Mouse (Mus musculus) lung, embryonic 14.5 days (tissue): ENCODE measurements around the gene Cd3eap. TPM values are rescaled to one million over a fixed set of nuclear protein-coding genes. Genes with fewer than 3 reads are reported as not detected.

Experiments
- ATAC-seq: fragments of 200-750 bp; cut with Nextera tagmentation; 2 replicates; pipeline ENCODE4 v1.8.0; 2017; ENCODE audit warnings: mild to moderate bottlenecking, moderate TSS enrichment, moderate library complexity; ENCODE audit not compliant: insufficient read depth
- DNase-seq: peaks from one replicate; pipeline ENCODE4 v3.0.0-alpha.2; 2015
- H3K27ac ChIP-seq: fragments of 300-500 bp; sonication (generic); 2 replicates; pipeline ENCODE4 v1.5.1; 2014; ENCODE audit warnings: low read depth, mild to moderate bottlenecking, moderate library complexity
- H3K27me3 ChIP-seq: fragments of 300-500 bp; sonication (generic); 2 replicates; pipeline ENCODE4 v1.6.1; 2014; ENCODE audit warnings: low read length, control low read depth; ENCODE audit not compliant: insufficient read depth
- H3K36me3 ChIP-seq: fragments of 300-500 bp; sonication (generic); 2 replicates; pipeline ENCODE4 v1.6.1; 2014; ENCODE audit warnings: control low read depth; ENCODE audit not compliant: insufficient read depth
- H3K4me1 ChIP-seq: fragments of 300-500 bp; sonication (generic); 2 replicates; pipeline ENCODE4 v1.6.1; 2014; ENCODE audit warnings: antibody characterized with exemption, control low read depth; ENCODE audit not compliant: insufficient read depth
- H3K4me2 ChIP-seq: fragments of 300-500 bp; sonication (generic); 2 replicates; pipeline ENCODE4 v1.6.1; 2014; ENCODE audit warnings: mild to moderate bottlenecking
- H3K4me3 ChIP-seq: fragments of 300-500 bp; sonication (generic); 2 replicates; pipeline ENCODE4 v1.5.1; 2014; ENCODE audit warnings: low read depth, low read length
- H3K9ac ChIP-seq: fragments of 300-500 bp; sonication (generic); 2 replicates; pipeline ENCODE4 v1.6.1; 2014
- H3K9me3 ChIP-seq: fragments of 300-500 bp; sonication (generic); 2 replicates; pipeline ENCODE4 v1.6.1; 2016; ENCODE audit warnings: low read depth, low read length, control low read depth
- CTCF ChIP-seq: IDR thresholded peaks from 2 replicates; pipeline ENCODE4 v1.5.1; 2016; ENCODE audit warnings: antibody characterized with exemption, low read depth
- WGBS: fragments of 180-500 bp; shearing (Covaris S2); extraction: QIAGEN DNeasy Blood & Tissue Kit; methylation state at CpG from one replicate; pipeline ENCODE4 v1.1.7; 2014; 5-methylcytosine and 5-hydroxymethylcytosine counted together
- polyA plus RNA-seq: library from polyadenylated mRNA; unstranded; fragments of >200 nt; fragmentation: Nextera tagmentation; extraction: Ambion mirVana; gene quantifications from 2 replicates; pipeline ENCODE4 v1.2.1, GENCODE M21; 2014

The Cd3eap gene
- polyA plus RNA-seq, 1 experiment from 2014 or later = 24.2 TPM

GRCm38 (mm10) chr7:19399496-19400280, 40.4 kb upstream of the Cd3eap start:
- DNase-seq (peak; percentile 67), ATAC-seq (peak; percentile 59)
- H3K36me3 ChIP-seq = peaks cover 13% of the 10 kb centered on the region
- WGBS = 2% methylated on average over 27 of the region's 27 CpGs
- H3K4me3 ChIP-seq = peak overlapping the region; percentile 33
- peak overlapping the region; percentile 42 for H3K9ac ChIP-seq
- peak overlapping the region; percentile 70 for H3K27ac ChIP-seq
- H3K9me3 ChIP-seq = peaks cover 4% of the 10 kb centered on the region; the same call in 1 of the 2 replicates
- no peaks in the 10 kb centered on the region for H3K4me1 ChIP-seq
- peak overlapping the region; percentile 61 for H3K4me2 ChIP-seq
- H3K27me3 ChIP-seq = peaks cover 32% of the 10 kb centered on the region
- TF ChIP-seq CTCF = no peak

- Histone ChIP-seq H3K9ac (no peak overlapping the region), H3K9me3 (no peaks in the 10 kb centered on the region), H3K4me2 (no peak overlapping the region), H3K27ac (no peak overlapping the region), H3K36me3 (peaks cover 65% of the 10 kb centered on the region), H3K27me3 (peaks cover 4% of the 10 kb centered on the region; the same call in 1 of the 2 replicates), H3K4me3 (no peak overlapping the region), H3K4me1 (no peaks in the 10 kb centered on the region)
- no peak for ATAC-seq
- no peak for DNase-seq
- 71% methylated on average over 8 of the region's 8 CpGs for WGBS
- no peak for TF ChIP-seq CTCF
These were observed 35.2 kb upstream of the Cd3eap start for GRCm38 (mm10) chr7:19394484-19394883.

GRCm38 (mm10) chr7:19388699-19389413, 29.6 kb upstream of the Cd3eap start:
- Histone ChIP-seq H3K36me3 (peaks cover 95% of the 10 kb centered on the region), H3K27me3 (no peaks in the 10 kb centered on the region), H3K9me3 (no peaks in the 10 kb centered on the region), H3K4me1 (no peaks in the 10 kb centered on the region), H3K27ac (no peak overlapping the region), H3K4me3 (no peak overlapping the region), H3K4me2 (no peak overlapping the region), H3K9ac (no peak overlapping the region)
- WGBS = 75% methylated on average over 10 of the region's 10 CpGs
- DNase-seq = no peak
- TF ChIP-seq CTCF = no peak
- no peak for ATAC-seq

GRCm38 (mm10) chr7:19383708-19384107, 24.4 kb upstream of the Cd3eap start:
- no peaks in the 10 kb centered on the region; the same call in 1 of the 2 replicates for H3K4me1 ChIP-seq
- no peak overlapping the region for H3K27ac ChIP-seq
- no peak for TF ChIP-seq CTCF
- no peaks in the 10 kb centered on the region for H3K27me3 ChIP-seq
- 84% methylated on average over 9 of the region's 9 CpGs for WGBS
- no peak for DNase-seq
- no peak overlapping the region for H3K9ac ChIP-seq
- H3K4me2 ChIP-seq = peak overlapping the region; percentile 89; the same call in 1 of the 2 replicates
- no peak for ATAC-seq
- no peaks in the 10 kb centered on the region for H3K9me3 ChIP-seq
- H3K4me3 ChIP-seq = no peak overlapping the region
- peaks cover 46% of the 10 kb centered on the region for H3K36me3 ChIP-seq

GRCm38 (mm10) chr7:19382166-19382541, 22.9 kb upstream of the Cd3eap start:
- WGBS = 0% methylated on average over 37 of the region's 37 CpGs
- no peaks in the 10 kb centered on the region for H3K27me3 ChIP-seq

GRCm38 (mm10) chr7:19381377-19382165, 22.3 kb upstream of the Cd3eap start, which contains the start of gene Ercc2:
TSS of gene Ercc2 (plus strand) at chr7:19382010.
- H3K27me3 ChIP-seq = no peaks in the 10 kb centered on the region
- DNase-seq (peak; percentile 100), ATAC-seq (peak; percentile 98)
- H3K36me3 ChIP-seq = peaks cover 37% of the 10 kb centered on the region
- peak within 1 kb of the TSS; percentile 74 for H3K4me3 ChIP-seq
- TF ChIP-seq CTCF = no peak
- H3K4me2 ChIP-seq = peak within 1 kb of the TSS; percentile 89
- 5% methylated on average over 48 of the region's 48 CpGs for WGBS
- peak within 1 kb of the TSS; percentile 83 for H3K9ac ChIP-seq
- no peaks in the 10 kb centered on the region; the same call in 1 of the 2 replicates for H3K4me1 ChIP-seq
- peak within 1 kb of the TSS; percentile 30; the same call in 1 of the 2 replicates for H3K27ac ChIP-seq
- no peaks in the 10 kb centered on the region for H3K9me3 ChIP-seq

More at GRCm38 (mm10) chr7:19382166-19382541, 22.9 kb upstream of the Cd3eap start:
- Histone ChIP-seq H3K4me2 (peak overlapping the region; percentile 89), H3K36me3 (peaks cover 41% of the 10 kb centered on the region), H3K9me3 (no peaks in the 10 kb centered on the region), H3K4me3 (peak overlapping the region; percentile 74), H3K27ac (peak overlapping the region; percentile 30; the same call in 1 of the 2 replicates), H3K9ac (peak overlapping the region; percentile 83), H3K4me1 (no peaks in the 10 kb centered on the region; the same call in 1 of the 2 replicates)
- TF ChIP-seq CTCF = no peak
- ATAC-seq (peak; percentile 66), DNase-seq (no peak)
